Mouse (Mus musculus): ENCODE data around the gene Ablim1. TPM values are rescaled to one million over a fixed set of nuclear protein-coding genes. Genes with fewer than 3 reads are reported as not detected.
A peak's percentile ranks its signal among the peaks of the same experiment; 100 is the strongest.

Gene Ablim1
- polyA plus RNA-seq, 1 experiment from 2014 or later = 39.3 TPM

GRCm38 (mm10) chr19:57179269-57179668 is 135.4 kb downstream of the Ablim1 start:
- Histone ChIP-seq H3K27ac (ENCODE audit: low read length) (no peak overlapping the region), H3K4me2 (replicated peaks; ENCODE audit: low read depth, low read length) (no peak overlapping the region), H3K4me1 (ENCODE audit: insufficient read depth, low read length) (peaks cover 26% of the 10 kb centered on the region), H3K27me3 (ENCODE audit: insufficient read depth, low read length) (no peaks in the 10 kb centered on the region), H3K9ac (replicated peaks; ENCODE audit: low read length) (no peak overlapping the region), H3K4me3 (ENCODE audit: low read length) (no peak overlapping the region), H3K36me3 (ENCODE audit: insufficient read depth, low read length) (no peaks in the 10 kb centered on the region), H3K9me3 (ENCODE audit: low read length) (no peaks in the 10 kb centered on the region)
- ATAC-seq (ENCODE audit: low FRiP score, low TSS enrichment) = no peak
- WGBS = 73% methylated on average over 7 of the region's 7 CpGs

GRCm38 (mm10) chr19:57177334-57177733 is 137.4 kb downstream of the Ablim1 start:
- Histone ChIP-seq H3K4me2 (replicated peaks; ENCODE audit: low read depth, low read length) (no peak overlapping the region), H3K4me1 (ENCODE audit: insufficient read depth, low read length) (peaks cover 27% of the 10 kb centered on the region), H3K36me3 (ENCODE audit: insufficient read depth, low read length) (no peaks in the 10 kb centered on the region), H3K27me3 (ENCODE audit: insufficient read depth, low read length) (no peaks in the 10 kb centered on the region), H3K27ac (ENCODE audit: low read length) (no peak overlapping the region), H3K4me3 (ENCODE audit: low read length) (no peak overlapping the region), H3K9me3 (ENCODE audit: low read length) (no peaks in the 10 kb centered on the region), H3K9ac (replicated peaks; ENCODE audit: low read length) (no peak overlapping the region)
- WGBS = 54% methylated on average over 6 of the region's 6 CpGs
- ATAC-seq (ENCODE audit: low FRiP score, low TSS enrichment) = no peak

- no peak for ATAC-seq (ENCODE audit: low FRiP score, low TSS enrichment)
- no peak overlapping the region for H3K9ac ChIP-seq (replicated peaks; ENCODE audit: low read length)
- peaks cover 8% of the 10 kb centered on the region for H3K4me1 ChIP-seq (ENCODE audit: insufficient read depth, low read length)
- peak overlapping the region; percentile 63 for H3K27ac ChIP-seq (ENCODE audit: low read length)
- no peak overlapping the region for H3K4me2 ChIP-seq (replicated peaks; ENCODE audit: low read depth, low read length)
- no peaks in the 10 kb centered on the region for H3K36me3 ChIP-seq (ENCODE audit: insufficient read depth, low read length)
- no peaks in the 10 kb centered on the region for H3K27me3 ChIP-seq (ENCODE audit: insufficient read depth, low read length)
- H3K9me3 ChIP-seq (ENCODE audit: low read length) = no peaks in the 10 kb centered on the region
- no peak overlapping the region for H3K4me3 ChIP-seq (ENCODE audit: low read length)
Measured at GRCm38 (mm10) chr19:57175077-57175476, 139.6 kb downstream of the Ablim1 start.

- no peak overlapping the region for H3K9ac ChIP-seq (replicated peaks; ENCODE audit: low read length)
- no peaks in the 10 kb centered on the region for H3K27me3 ChIP-seq (ENCODE audit: insufficient read depth, low read length)
- ATAC-seq (ENCODE audit: low FRiP score, low TSS enrichment) = no peak
- WGBS = 70% methylated on average over 5 of the region's 5 CpGs
- H3K4me3 ChIP-seq (ENCODE audit: low read length) = no peak overlapping the region
- H3K4me2 ChIP-seq (replicated peaks; ENCODE audit: low read depth, low read length) = no peak overlapping the region
- peaks cover 6% of the 10 kb centered on the region for H3K4me1 ChIP-seq (ENCODE audit: insufficient read depth, low read length)
- H3K27ac ChIP-seq (ENCODE audit: low read length) = peak overlapping the region; percentile 63
- no peaks in the 10 kb centered on the region for H3K36me3 ChIP-seq (ENCODE audit: insufficient read depth, low read length)
- H3K9me3 ChIP-seq (ENCODE audit: low read length) = no peaks in the 10 kb centered on the region
Measured at GRCm38 (mm10) chr19:57174541-57174940, 140.2 kb downstream of the Ablim1 start.

GRCm38 (mm10) chr19:57174045-57174444 is 140.7 kb downstream of the Ablim1 start:
- no peak for ATAC-seq (ENCODE audit: low FRiP score, low TSS enrichment)
- H3K9ac ChIP-seq (replicated peaks; ENCODE audit: low read length) = no peak overlapping the region
- H3K4me3 ChIP-seq (ENCODE audit: low read length) = no peak overlapping the region
- 45% methylated on average over 5 of the region's 5 CpGs for WGBS
- peak overlapping the region; percentile 63; the same call in 1 of the 2 replicates for H3K27ac ChIP-seq (ENCODE audit: low read length)
- H3K9me3 ChIP-seq (ENCODE audit: low read length) = no peaks in the 10 kb centered on the region
- no peaks in the 10 kb centered on the region for H3K36me3 ChIP-seq (ENCODE audit: insufficient read depth, low read length)
- peaks cover 6% of the 10 kb centered on the region for H3K4me1 ChIP-seq (ENCODE audit: insufficient read depth, low read length)
- H3K4me2 ChIP-seq (replicated peaks; ENCODE audit: low read depth, low read length) = no peak overlapping the region
- no peaks in the 10 kb centered on the region for H3K27me3 ChIP-seq (ENCODE audit: insufficient read depth, low read length)

- no peaks in the 10 kb centered on the region for H3K27me3 ChIP-seq (ENCODE audit: insufficient read depth, low read length)
- no peaks in the 10 kb centered on the region for H3K9me3 ChIP-seq (ENCODE audit: low read length)
- H3K9ac ChIP-seq (replicated peaks; ENCODE audit: low read length) = no peak overlapping the region
- peaks cover 12% of the 10 kb centered on the region for H3K4me1 ChIP-seq (ENCODE audit: insufficient read depth, low read length)
- no peak overlapping the region for H3K4me2 ChIP-seq (replicated peaks; ENCODE audit: low read depth, low read length)
- H3K4me3 ChIP-seq (ENCODE audit: low read length) = no peak overlapping the region
- ATAC-seq (ENCODE audit: low FRiP score, low TSS enrichment) = no peak
- no peak overlapping the region for H3K27ac ChIP-seq (ENCODE audit: low read length)
- 85% methylated on average over 5 of the region's 5 CpGs for WGBS
- no peaks in the 10 kb centered on the region for H3K36me3 ChIP-seq (ENCODE audit: insufficient read depth, low read length)
Measured at GRCm38 (mm10) chr19:57172321-57172720, 142.4 kb downstream of the Ablim1 start.

- no peak for ATAC-seq (ENCODE audit: low FRiP score, low TSS enrichment)
- Histone ChIP-seq H3K9me3 (ENCODE audit: low read length) (no peaks in the 10 kb centered on the region), H3K4me1 (ENCODE audit: insufficient read depth, low read length) (peaks cover 12% of the 10 kb centered on the region), H3K9ac (replicated peaks; ENCODE audit: low read length) (no peak overlapping the region), H3K36me3 (ENCODE audit: insufficient read depth, low read length) (no peaks in the 10 kb centered on the region), H3K27ac (ENCODE audit: low read length) (no peak overlapping the region), H3K27me3 (ENCODE audit: insufficient read depth, low read length) (no peaks in the 10 kb centered on the region), H3K4me3 (ENCODE audit: low read length) (no peak overlapping the region), H3K4me2 (replicated peaks; ENCODE audit: low read depth, low read length) (no peak overlapping the region)
- WGBS = 90% methylated on average over 5 of the region's 5 CpGs
Measured at GRCm38 (mm10) chr19:57170880-57171279, 143.8 kb downstream of the Ablim1 start.

GRCm38 (mm10) chr19:57169485-57169884 is 145.2 kb downstream of the Ablim1 start:
- no peaks in the 10 kb centered on the region for H3K27me3 ChIP-seq (ENCODE audit: insufficient read depth, low read length)
- H3K36me3 ChIP-seq (ENCODE audit: insufficient read depth, low read length) = no peaks in the 10 kb centered on the region
- H3K4me1 ChIP-seq (ENCODE audit: insufficient read depth, low read length) = peaks cover 9% of the 10 kb centered on the region
- 74% methylated on average over 2 of the region's 2 CpGs for WGBS
- H3K4me2 ChIP-seq (replicated peaks; ENCODE audit: low read depth, low read length) = no peak overlapping the region
- no peaks in the 10 kb centered on the region for H3K9me3 ChIP-seq (ENCODE audit: low read length)
- no peak overlapping the region for H3K27ac ChIP-seq (ENCODE audit: low read length)
- ATAC-seq (ENCODE audit: low FRiP score, low TSS enrichment) = no peak
- no peak overlapping the region for H3K4me3 ChIP-seq (ENCODE audit: low read length)
- H3K9ac ChIP-seq (replicated peaks; ENCODE audit: low read length) = no peak overlapping the region

GRCm38 (mm10) chr19:57167721-57168120 is 147.0 kb downstream of the Ablim1 start:
- Histone ChIP-seq H3K4me2 (replicated peaks; ENCODE audit: low read depth, low read length) (no peak overlapping the region), H3K9ac (replicated peaks; ENCODE audit: low read length) (no peak overlapping the region), H3K36me3 (ENCODE audit: insufficient read depth, low read length) (no peaks in the 10 kb centered on the region), H3K27ac (ENCODE audit: low read length) (no peak overlapping the region), H3K4me1 (ENCODE audit: insufficient read depth, low read length) (0 out of 2 replicates have a peak, but pooled peaks cover 6% of the 10 kb centered on the region), H3K9me3 (ENCODE audit: low read length) (no peaks in the 10 kb centered on the region), H3K4me3 (ENCODE audit: low read length) (no peak overlapping the region), H3K27me3 (ENCODE audit: insufficient read depth, low read length) (no peaks in the 10 kb centered on the region)
- no peak for ATAC-seq (ENCODE audit: low FRiP score, low TSS enrichment)
- 88% methylated on average over 5 of the region's 5 CpGs for WGBS

GRCm38 (mm10) chr19:57164882-57165281 is 149.8 kb downstream of the Ablim1 start:
- Histone ChIP-seq H3K4me3 (ENCODE audit: low read length) (no peak overlapping the region), H3K4me2 (replicated peaks; ENCODE audit: low read depth, low read length) (no peak overlapping the region), H3K9ac (replicated peaks; ENCODE audit: low read length) (no peak overlapping the region), H3K27ac (ENCODE audit: low read length) (no peak overlapping the region), H3K36me3 (ENCODE audit: insufficient read depth, low read length) (no peaks in the 10 kb centered on the region), H3K27me3 (ENCODE audit: insufficient read depth, low read length) (no peaks in the 10 kb centered on the region), H3K9me3 (ENCODE audit: low read length) (no peaks in the 10 kb centered on the region), H3K4me1 (ENCODE audit: insufficient read depth, low read length) (peaks cover 12% of the 10 kb centered on the region; the same call in 1 of the 2 replicates)
- WGBS = 84% methylated on average over 2 of the region's 2 CpGs
- no peak for ATAC-seq (ENCODE audit: low FRiP score, low TSS enrichment)
